Mouse (Mus musculus): ENCODE results near the gene Kcnb1.

DNA sequence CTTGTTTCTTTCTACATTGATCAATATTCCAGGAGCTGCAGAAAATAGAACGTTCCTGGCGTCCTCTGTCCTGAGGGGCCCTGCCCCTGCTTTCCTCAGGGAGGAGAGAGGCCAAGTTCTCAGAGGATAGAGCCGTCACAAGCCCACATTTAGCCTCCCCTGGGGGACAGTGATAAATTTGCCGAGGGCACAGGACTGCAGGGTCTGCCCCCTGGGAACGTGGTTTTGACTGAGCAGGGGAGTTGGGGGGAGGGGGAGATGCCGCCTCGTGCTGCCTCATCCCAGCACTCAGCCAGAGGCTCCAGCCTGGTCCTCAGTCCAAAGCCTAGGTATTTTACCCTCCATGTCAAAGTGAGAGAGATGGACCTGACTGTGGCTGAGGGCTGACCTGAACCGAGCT, 57.9 kb downstream of the Kcnb1 start:
- TF ChIP-seq TAL1 (IDR thresholded peaks at IDR 0.05; ENCODE audit: low read length) (no peak), GATA1 (IDR thresholded peaks at IDR 0.05; ENCODE audit: low read length) (no peak)

Data from erythroblast, embryonic 14.5 days (primary cell).